Mouse (Mus musculus) c-Kit-positive CD71-positive TER-119-negative erythroid progenitor cells, embryonic 14.5 days (primary cell): ENCODE data around the gene H2-Ab1.

ENCODE experiments used
- DNase-seq: peaks from one replicate; pipeline ENCODE4 v3.0.0-alpha.2; 2013; ENCODE audit warnings: low read depth

The H2-Ab1 gene

GRCm38 (mm10) chr17:34285848-34286247, 28.4 kb downstream of the H2-Ab1 start:
- no peak for DNase-seq

- no peak for DNase-seq
These were observed 29.0 kb downstream of the H2-Ab1 start for GRCm38 (mm10) chr17:34286501-34286900.

GRCm38 (mm10) chr17:34286999-34287398, 29.5 kb downstream of the H2-Ab1 start:
- no peak for DNase-seq

- DNase-seq, result peak; percentile 76
These were observed 30.2 kb downstream of the H2-Ab1 start, which contains the start of gene H2-Aa for GRCm38 (mm10) chr17:34287648-34288047. H2-Aa (minus strand) TSS chr17:34287823.

- no peak for DNase-seq
These were observed 30.6 kb downstream of the H2-Ab1 start for GRCm38 (mm10) chr17:34288131-34288530.

- DNase-seq, result peak; percentile 69
These were observed 34.1 kb downstream of the H2-Ab1 start for GRCm38 (mm10) chr17:34291609-34292008.

- no peak for DNase-seq
These were observed 35.1 kb downstream of the H2-Ab1 start for GRCm38 (mm10) chr17:34292570-34292969.

GRCm38 (mm10) chr17:34293533-34293932, 36.0 kb downstream of the H2-Ab1 start:
- no peak for DNase-seq

- DNase-seq, result no peak
These were observed 36.8 kb downstream of the H2-Ab1 start for GRCm38 (mm10) chr17:34294249-34294648.

- DNase-seq, result no peak
These were observed 37.8 kb downstream of the H2-Ab1 start for GRCm38 (mm10) chr17:34295307-34295706.

GRCm38 (mm10) chr17:34295891-34296794, 38.7 kb downstream of the H2-Ab1 start:
- DNase-seq, result peak; percentile 39

GRCm38 (mm10) chr17:34299356-34299755, 41.9 kb downstream of the H2-Ab1 start:
- DNase-seq, result no peak

- DNase-seq, result no peak
These were observed 42.6 kb downstream of the H2-Ab1 start for GRCm38 (mm10) chr17:34300071-34300470.

GRCm38 (mm10) chr17:34300691-34301566, 43.4 kb downstream of the H2-Ab1 start:
- no peak for DNase-seq

- DNase-seq, result no peak
These were observed 44.2 kb downstream of the H2-Ab1 start for GRCm38 (mm10) chr17:34301670-34302190.

GRCm38 (mm10) chr17:34303789-34304188, 46.3 kb downstream of the H2-Ab1 start:
- DNase-seq, result no peak

- DNase-seq, result peak; percentile 59
These were observed 47.3 kb downstream of the H2-Ab1 start for GRCm38 (mm10) chr17:34304751-34305150.

GRCm38 (mm10) chr17:34305380-34306030, 48.0 kb downstream of the H2-Ab1 start, which contains the start of gene H2-Eb1:
H2-Eb1 (plus strand) TSS chr17:34305867.
- peak; percentile 46 for DNase-seq

- DNase-seq, result no peak
These were observed 48.9 kb downstream of the H2-Ab1 start for GRCm38 (mm10) chr17:34306407-34306806.

- DNase-seq, result no peak
These were observed 49.7 kb downstream of the H2-Ab1 start for GRCm38 (mm10) chr17:34307216-34307615.

GRCm38 (mm10) chr17:34308161-34308560, 50.7 kb downstream of the H2-Ab1 start:
- DNase-seq, result no peak

GRCm38 (mm10) chr17:34309225-34309624, 51.7 kb downstream of the H2-Ab1 start:
- no peak for DNase-seq
